Mouse (Mus musculus): ENCODE measurements around the gene Fancd2os. TPM values are rescaled to one million over a fixed set of nuclear protein-coding genes. Genes with fewer than 3 reads are reported as not detected.
A peak's percentile ranks its signal among the peaks of the same experiment; 100 is the strongest.

The Fancd2os gene
- polyA plus RNA-seq, 1 experiment from 2014 or later: not detected

DNA sequence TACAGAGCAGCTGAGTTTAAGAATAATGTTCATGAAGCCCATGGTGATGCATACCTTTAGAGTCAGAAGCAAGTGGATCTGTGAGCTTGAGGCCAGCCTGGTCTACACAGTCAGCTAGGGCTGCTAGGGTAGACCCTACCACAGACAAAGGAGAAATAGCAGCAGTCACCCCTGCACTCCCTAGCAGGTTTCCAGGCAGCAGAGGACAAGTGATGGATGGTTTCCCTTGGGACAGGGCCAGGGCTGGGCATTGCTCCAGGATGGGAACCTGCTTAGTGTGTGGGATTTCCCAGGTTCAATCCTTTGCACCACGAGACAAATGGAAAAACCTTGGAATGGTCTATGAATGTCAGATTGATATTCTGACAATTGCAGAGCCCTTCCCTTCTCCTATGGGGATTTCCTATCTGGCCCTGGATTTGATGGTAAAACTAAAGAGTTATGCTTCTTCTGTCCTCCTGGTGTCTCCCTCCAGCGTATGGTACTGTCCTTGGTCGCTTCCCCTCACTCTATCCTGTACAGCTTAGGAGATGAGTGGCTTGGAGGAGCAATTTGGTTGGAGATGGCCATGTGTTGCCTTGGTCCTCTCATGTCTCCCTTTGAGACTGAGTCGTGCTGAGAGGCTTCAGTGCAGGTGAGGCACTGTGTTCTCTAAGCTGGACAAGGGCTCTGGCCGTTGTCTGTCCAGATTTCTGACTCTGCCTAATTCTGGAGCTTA, 13.9 kb downstream of the Fancd2os start:
- TF ChIP-seq CTCF (IDR thresholded peaks at IDR 0.05; ENCODE audit: low read depth): peak; percentile 48
- TF ChIP-seq EP300 (optimal IDR thresholded peaks at IDR 0.05): no peak
- 40% methylated on average over 5 of the region's 5 CpGs for WGBS
- H3K9ac ChIP-seq (ENCODE audit: low read length): no peak overlapping the region
- H3K4me3 ChIP-seq (ENCODE audit: low read depth, low read length): no peak overlapping the region
- no peaks in the 10 kb centered on the region for H3K4me1 ChIP-seq (replicated peaks; ENCODE audit: control insufficient read depth, insufficient read depth)
- H3K36me3 ChIP-seq (ENCODE audit: control insufficient read depth, insufficient read depth, low read length): no peaks in the 10 kb centered on the region
- peak; percentile 38 for DNase-seq (ENCODE audit: low spot score)
- no peaks in the 10 kb centered on the region for H3K27me3 ChIP-seq (ENCODE audit: control insufficient read depth, insufficient read depth, low read length)
- H3K9me3 ChIP-seq (ENCODE audit: control insufficient read depth, low read length): no peaks in the 10 kb centered on the region
- peak; percentile 51; the same call in 1 of the 2 replicates for ATAC-seq (ENCODE audit: low FRiP score, low TSS enrichment)
- no peak overlapping the region for H3K27ac ChIP-seq (replicated peaks)
- no peak overlapping the region for H3K4me2 ChIP-seq (replicated peaks; ENCODE audit: low read depth)

- ATAC-seq (ENCODE audit: low FRiP score, low TSS enrichment) (no peak), DNase-seq (ENCODE audit: low spot score) (no peak)
- no peaks in the 10 kb centered on the region for H3K36me3 ChIP-seq (ENCODE audit: control insufficient read depth, insufficient read depth, low read length)
- no peaks in the 10 kb centered on the region for H3K4me1 ChIP-seq (replicated peaks; ENCODE audit: control insufficient read depth, insufficient read depth)
- no peak overlapping the region for H3K4me3 ChIP-seq (ENCODE audit: low read depth, low read length)
- no peaks in the 10 kb centered on the region for H3K9me3 ChIP-seq (ENCODE audit: control insufficient read depth, low read length)
- no peak overlapping the region for H3K9ac ChIP-seq (ENCODE audit: low read length)
- TF ChIP-seq EP300 (optimal IDR thresholded peaks at IDR 0.05) (no peak), CTCF (IDR thresholded peaks at IDR 0.05; ENCODE audit: low read depth) (no peak)
- no peaks in the 10 kb centered on the region for H3K27me3 ChIP-seq (ENCODE audit: control insufficient read depth, insufficient read depth, low read length)
- H3K27ac ChIP-seq (replicated peaks): no peak overlapping the region
- 93% methylated on average over 5 of the region's 5 CpGs for WGBS
- no peak overlapping the region for H3K4me2 ChIP-seq (replicated peaks; ENCODE audit: low read depth)
These were observed 15.4 kb downstream of the Fancd2os start for GRCm38 (mm10) chr6:113585065-113585464.

- TF ChIP-seq EP300 (optimal IDR thresholded peaks at IDR 0.05): no peak
- TF ChIP-seq CTCF (IDR thresholded peaks at IDR 0.05; ENCODE audit: low read depth): no peak
- H3K4me3 ChIP-seq (ENCODE audit: low read depth, low read length): no peak overlapping the region
- H3K27me3 ChIP-seq (ENCODE audit: control insufficient read depth, insufficient read depth, low read length): no peaks in the 10 kb centered on the region
- no peak for DNase-seq (ENCODE audit: low spot score)
- no peak for ATAC-seq (ENCODE audit: low FRiP score, low TSS enrichment)
- H3K9ac ChIP-seq (ENCODE audit: low read length): no peak overlapping the region
- H3K4me2 ChIP-seq (replicated peaks; ENCODE audit: low read depth): no peak overlapping the region
- no peaks in the 10 kb centered on the region for H3K4me1 ChIP-seq (replicated peaks; ENCODE audit: control insufficient read depth, insufficient read depth)
- WGBS: 89% methylated on average over 4 of the region's 4 CpGs
- no peaks in the 10 kb centered on the region for H3K9me3 ChIP-seq (ENCODE audit: control insufficient read depth, low read length)
- H3K36me3 ChIP-seq (ENCODE audit: control insufficient read depth, insufficient read depth, low read length): no peaks in the 10 kb centered on the region
- H3K27ac ChIP-seq (replicated peaks): no peak overlapping the region
These were observed 17.5 kb downstream of the Fancd2os start for GRCm38 (mm10) chr6:113583023-113583422.

- DNase-seq (ENCODE audit: low spot score): no peak
- WGBS: 91% methylated on average over 3 of the region's 3 CpGs
- no peak for ATAC-seq (ENCODE audit: low FRiP score, low TSS enrichment)
- Histone ChIP-seq H3K4me3 (ENCODE audit: low read depth, low read length) (no peak overlapping the region), H3K27ac (replicated peaks) (no peak overlapping the region), H3K27me3 (ENCODE audit: control insufficient read depth, insufficient read depth, low read length) (no peaks in the 10 kb centered on the region), H3K9ac (ENCODE audit: low read length) (no peak overlapping the region), H3K4me1 (replicated peaks; ENCODE audit: control insufficient read depth, insufficient read depth) (no peaks in the 10 kb centered on the region), H3K4me2 (replicated peaks; ENCODE audit: low read depth) (no peak overlapping the region), H3K36me3 (ENCODE audit: control insufficient read depth, insufficient read depth, low read length) (0 out of 2 replicates have a peak, but pooled peaks cover 2% of the 10 kb centered on the region), H3K9me3 (ENCODE audit: control insufficient read depth, low read length) (no peaks in the 10 kb centered on the region)
- TF ChIP-seq EP300 (optimal IDR thresholded peaks at IDR 0.05) (no peak), CTCF (IDR thresholded peaks at IDR 0.05; ENCODE audit: low read depth) (no peak)
These were observed 21.2 kb downstream of the Fancd2os start for GRCm38 (mm10) chr6:113579306-113579705.

GRCm38 (mm10) chr6:113576044-113576443, 24.5 kb downstream of the Fancd2os start:
- H3K36me3 ChIP-seq (ENCODE audit: control insufficient read depth, insufficient read depth, low read length): 0 out of 2 replicates have a peak, but pooled peaks cover 2% of the 10 kb centered on the region
- TF ChIP-seq EP300 (optimal IDR thresholded peaks at IDR 0.05) (no peak), CTCF (IDR thresholded peaks at IDR 0.05; ENCODE audit: low read depth) (no peak)
- H3K9me3 ChIP-seq (ENCODE audit: control insufficient read depth, low read length): no peaks in the 10 kb centered on the region
- no peak for ATAC-seq (ENCODE audit: low FRiP score, low TSS enrichment)
- no peak overlapping the region for H3K4me3 ChIP-seq (ENCODE audit: low read depth, low read length)
- no peak overlapping the region for H3K9ac ChIP-seq (ENCODE audit: low read length)
- 96% methylated on average over 6 of the region's 6 CpGs for WGBS
- no peak overlapping the region for H3K27ac ChIP-seq (replicated peaks)
- no peaks in the 10 kb centered on the region for H3K27me3 ChIP-seq (ENCODE audit: control insufficient read depth, insufficient read depth, low read length)
- no peak for DNase-seq (ENCODE audit: low spot score)
- no peaks in the 10 kb centered on the region for H3K4me1 ChIP-seq (replicated peaks; ENCODE audit: control insufficient read depth, insufficient read depth)
- H3K4me2 ChIP-seq (replicated peaks; ENCODE audit: low read depth): no peak overlapping the region

DNA sequence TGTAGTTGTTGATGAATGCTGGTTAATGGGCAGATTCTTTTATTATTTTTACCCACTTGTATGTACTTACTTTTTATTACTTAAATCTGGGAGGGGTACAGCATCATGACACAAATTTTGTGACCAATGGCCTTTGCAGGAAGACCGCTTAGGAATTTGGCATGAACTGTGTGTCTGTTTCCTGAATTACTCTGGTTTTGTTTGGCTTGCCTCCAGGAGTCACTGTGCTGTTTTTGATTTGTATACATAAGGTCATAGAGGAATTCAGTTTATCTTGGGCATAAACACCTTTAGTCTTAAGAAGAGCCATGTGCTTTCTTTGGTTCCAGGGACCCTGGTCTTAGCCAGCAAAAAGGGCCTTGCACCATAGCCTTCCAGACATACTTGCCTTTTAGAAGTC, 36.0 kb downstream of the Fancd2os start:
- Histone ChIP-seq H3K4me2 (replicated peaks; ENCODE audit: low read depth) (no peak overlapping the region), H3K9ac (ENCODE audit: low read length) (no peak overlapping the region), H3K27ac (replicated peaks) (0 out of 2 replicates have a peak overlapping the region, but pooled peaks have one; percentile 13), H3K4me1 (replicated peaks; ENCODE audit: control insufficient read depth, insufficient read depth) (no peaks in the 10 kb centered on the region), H3K36me3 (ENCODE audit: control insufficient read depth, insufficient read depth, low read length) (no peaks in the 10 kb centered on the region), H3K9me3 (ENCODE audit: control insufficient read depth, low read length) (no peaks in the 10 kb centered on the region), H3K27me3 (ENCODE audit: control insufficient read depth, insufficient read depth, low read length) (no peaks in the 10 kb centered on the region), H3K4me3 (ENCODE audit: low read depth, low read length) (no peak overlapping the region)
- no peak for TF ChIP-seq CTCF (IDR thresholded peaks at IDR 0.05; ENCODE audit: low read depth)
- no peak for TF ChIP-seq EP300 (optimal IDR thresholded peaks at IDR 0.05)
- WGBS: 72% methylated on average over 1 of the region's 1 CpGs
- no peak for ATAC-seq (ENCODE audit: low FRiP score, low TSS enrichment)
- no peak for DNase-seq (ENCODE audit: low spot score)
